ENCODE assay signal across 10 mouse cellular contexts in the genomic region with DNA sequence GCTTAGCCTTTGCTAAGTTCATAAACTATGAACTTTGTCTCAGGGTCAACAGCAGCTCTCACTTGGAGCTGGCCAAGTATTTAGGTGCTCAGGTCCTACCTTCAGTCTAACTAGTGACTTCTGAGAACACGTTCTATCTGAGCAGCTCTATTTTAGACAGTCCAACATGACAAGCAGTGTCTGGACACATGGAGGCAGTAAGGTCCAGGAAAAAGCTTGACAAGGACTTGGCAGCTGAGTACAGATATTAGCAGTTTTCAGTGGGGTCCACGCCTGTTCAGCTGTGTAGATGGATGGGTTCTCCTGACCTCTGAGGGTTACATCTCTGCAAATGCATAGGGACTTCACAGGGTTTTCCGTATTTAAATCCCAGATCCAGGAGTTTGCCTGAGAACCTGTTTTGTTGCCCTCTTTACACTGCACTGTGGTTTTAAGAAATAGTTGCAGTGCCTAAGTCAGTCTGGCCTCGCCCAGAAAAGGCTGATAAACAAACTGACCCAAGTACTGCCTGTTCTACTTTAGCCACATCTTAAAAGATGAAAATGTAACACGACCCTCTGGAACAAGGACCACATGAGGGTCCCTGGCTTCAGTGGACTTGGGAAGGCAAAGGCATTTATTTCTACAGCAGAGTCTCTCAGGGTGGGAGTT.
DNase-seq lines count a peak whose midpoint lies in the region; ATAC-seq lines count a peak whose summit lies in the region.
"Had no signal": no experiment of that assay in that cellular context is flagged by ENCODE, and none has a peak within 500 bp of the region (broad histone marks: within the 10 kb centered on the region; RNA-seq: fewer than 3 reads in every experiment).

No protein-coding gene starts in this region.

- H3K4me2 ChIP-seq in hindbrain, embryonic 16.5 days (ENCODE audit: low read length) = no peak overlapping the region
- no peak overlapping the region for H3K4me2 ChIP-seq in hindbrain, embryonic 11.5 days (replicated peaks; ENCODE audit: low read depth, low read length)
- H3K4me2 ChIP-seq in intestine, embryonic 15.5 days (replicated peaks) = no peak overlapping the region
- H3K4me2 ChIP-seq in lung, embryonic 16.5 days (ENCODE audit: low read depth, low read length) = no peak overlapping the region
- H3K4me2 ChIP-seq: midbrain, embryonic 15.5 days had no signal

- no peak overlapping the region for H3K9ac ChIP-seq in hindbrain, embryonic 16.5 days (ENCODE audit: low read depth, low read length)
- H3K9ac ChIP-seq in hindbrain, embryonic 11.5 days (ENCODE audit: low read depth, low read length) = no peak overlapping the region
- no peak overlapping the region for H3K9ac ChIP-seq in intestine, embryonic 15.5 days
- no peak overlapping the region for H3K9ac ChIP-seq in lung, embryonic 16.5 days (ENCODE audit: low read length)
- H3K9ac ChIP-seq: midbrain, embryonic 15.5 days had no signal

- ATAC-seq in hindbrain, embryonic 16.5 days = no peak
- no peak for ATAC-seq in hindbrain, embryonic 11.5 days (ENCODE audit: low FRiP score)
- ATAC-seq in intestine, embryonic 15.5 days = no peak; the same call in 1 of the 2 replicates
- ATAC-seq in lung, embryonic 16.5 days (ENCODE audit: low read depth) = peak; percentile 51
- no peak for ATAC-seq in cerebellum, adult (ENCODE audit: insufficient number of reproducible peaks, low FRiP score, low TSS enrichment)
- ATAC-seq: midbrain, embryonic 15.5 days had no signal

- H3K4me1 ChIP-seq in hindbrain, embryonic 16.5 days (ENCODE audit: control insufficient read depth, insufficient read depth, low read depth, low read length) = peaks cover 4% of the 10 kb centered on the region; the same call in 1 of the 2 replicates
- H3K4me1 ChIP-seq in hindbrain, embryonic 11.5 days (replicated peaks; ENCODE audit: control insufficient read depth, insufficient read depth, low read length) = no peaks in the 10 kb centered on the region
- H3K4me1 ChIP-seq in intestine, embryonic 15.5 days (replicated peaks) = peaks cover 19% of the 10 kb centered on the region
- peaks cover 40% of the 10 kb centered on the region for H3K4me1 ChIP-seq in lung, embryonic 16.5 days (replicated peaks; ENCODE audit: control insufficient read depth, insufficient read depth, low read length)
- H3K4me1 ChIP-seq: midbrain, embryonic 15.5 days had no signal

- WGBS in hindbrain, embryonic 16.5 days = 81% methylated on average over 5 of the region's 5 CpGs
- 79% methylated on average over 5 of the region's 5 CpGs for whole genome bisulfite sequencing in hindbrain, embryonic 11.5 days
- WGBS in intestine, embryonic 15.5 days = 53% methylated on average over 5 of the region's 5 CpGs
- WGBS in lung, embryonic 16.5 days = 39% methylated on average over 5 of the region's 5 CpGs

- no peak overlapping the region for H3K4me3 ChIP-seq in hindbrain, embryonic 16.5 days (ENCODE audit: low read length)
- no peak overlapping the region for H3K4me3 ChIP-seq in hindbrain, embryonic 11.5 days (ENCODE audit: low read depth, low read length)
- no peak overlapping the region for H3K4me3 ChIP-seq in intestine, embryonic 15.5 days (replicated peaks)
- no peak overlapping the region for H3K4me3 ChIP-seq in lung, embryonic 16.5 days (ENCODE audit: low read length)
- H3K4me3 ChIP-seq: midbrain, embryonic 15.5 days had no signal

- no peaks in the 10 kb centered on the region for H3K27me3 ChIP-seq in hindbrain, embryonic 16.5 days (replicated peaks; ENCODE audit: control insufficient read depth, insufficient read depth, low read length)
- H3K27me3 ChIP-seq in hindbrain, embryonic 11.5 days (ENCODE audit: control insufficient read depth, insufficient read depth, low read length) = no peaks in the 10 kb centered on the region
- H3K27me3 ChIP-seq in intestine, embryonic 15.5 days (replicated peaks) = no peaks in the 10 kb centered on the region
- no peaks in the 10 kb centered on the region for H3K27me3 ChIP-seq in lung, embryonic 16.5 days (ENCODE audit: control insufficient read depth, insufficient read depth, low read depth, low read length)
- H3K27me3 ChIP-seq: midbrain, embryonic 15.5 days had no signal

- H3K9me3 ChIP-seq in hindbrain, embryonic 16.5 days (ENCODE audit: control insufficient read depth, low read length) = no peaks in the 10 kb centered on the region
- no peaks in the 10 kb centered on the region for H3K9me3 ChIP-seq in hindbrain, embryonic 11.5 days (ENCODE audit: control insufficient read depth, low read length)
- H3K9me3 ChIP-seq in intestine, embryonic 15.5 days = no peaks in the 10 kb centered on the region
- H3K9me3 ChIP-seq in lung, embryonic 16.5 days (ENCODE audit: control insufficient read depth, low read length) = no peaks in the 10 kb centered on the region
- H3K9me3 ChIP-seq: midbrain, embryonic 15.5 days had no signal

- peak overlapping the region; percentile 16; the same call in 1 of the 2 replicates for H3K27ac ChIP-seq in hindbrain, embryonic 16.5 days (ENCODE audit: low read depth, low read length)
- no peak overlapping the region for H3K27ac ChIP-seq in hindbrain, embryonic 11.5 days (ENCODE audit: low read depth, low read length)
- H3K27ac ChIP-seq in intestine, embryonic 15.5 days = 0 out of 2 replicates have a peak overlapping the region, but pooled peaks have one; percentile 9
- peak overlapping the region; percentile 69 for H3K27ac ChIP-seq in lung, embryonic 16.5 days (ENCODE audit: low read length)
- H3K27ac ChIP-seq: midbrain, embryonic 15.5 days had no signal

- no peak for DNase-seq in hindbrain, embryonic 11.5 days (ENCODE audit: low spot score)
- DNase-seq in adipocyte (ENCODE audit: low spot score) = peak; percentile 65
- DNase-seq in gastrocnemius, postnatal 25 days = no peak
- no peak for DNase-seq in embryo, embryonic 9.5 days (ENCODE audit: extremely low spot score)
- DNase-seq: cerebellum, postnatal 36 days had no signal

- H3K36me3 ChIP-seq in hindbrain, embryonic 16.5 days (ENCODE audit: control insufficient read depth, insufficient read depth, low read length) = no peaks in the 10 kb centered on the region
- no peaks in the 10 kb centered on the region for H3K36me3 ChIP-seq in hindbrain, embryonic 11.5 days (ENCODE audit: control insufficient read depth, insufficient read depth, low read length)
- H3K36me3 ChIP-seq in intestine, embryonic 15.5 days = no peaks in the 10 kb centered on the region
- no peaks in the 10 kb centered on the region for H3K36me3 ChIP-seq in lung, embryonic 16.5 days (ENCODE audit: control insufficient read depth, insufficient read depth, low read length)
- H3K36me3 ChIP-seq: midbrain, embryonic 15.5 days had no signal
